Mouse (Mus musculus) lung, adult 2 months (tissue): ENCODE data around the gene Crp.

Experiments
- CTCF ChIP-seq: fragments of 200-500 bp; IDR thresholded peaks from 2 replicates; pipeline ENCODE4 v1.5.1; 2011; ENCODE audit warnings: mild to moderate bottlenecking, low read length, control low read depth; ENCODE audit not compliant: insufficient read depth
- POLR2A ChIP-seq: fragments of 200-500 bp; IDR thresholded peaks from 2 replicates; pipeline ENCODE4 v1.6.1; 2011; ENCODE audit warnings: low read depth, mild to moderate bottlenecking, control low read depth, low read length, borderline replicate concordance; ENCODE audit errors: extremely low read depth

GRCm38 (mm10) chr1:172709788-172710350 lies 12.0 kb downstream of the Crp start:
- TF ChIP-seq CTCF (no peak), POLR2A (no peak)
